Mouse (Mus musculus) embryonic facial prominence, embryonic 11.5 days (tissue): ENCODE results near the gene Kif18a. TPM values are rescaled to one million over a fixed set of nuclear protein-coding genes. Genes with fewer than 3 reads are reported as not detected.

Source experiments
- ATAC-seq: fragments of 200-750 bp; cut with Nextera tagmentation; replicated peaks from 2 replicates; pipeline ENCODE4 v1.8.0; 2017; ENCODE audit warnings: low read depth; ENCODE audit not compliant: insufficient number of reproducible peaks, low FRiP score, low TSS enrichment
- DNase-seq: peaks from one replicate; pipeline ENCODE4 v3.0.0-alpha.2; 2015; ENCODE audit warnings: low spot score
- H3K27ac ChIP-seq: fragments of 300-500 bp; sonication (generic); replicated peaks from 2 replicates; pipeline ENCODE4 v1.5.1; 2014; ENCODE audit warnings: mild to moderate bottlenecking, low read depth, low read length, control low read depth
- H3K27me3 ChIP-seq: fragments of 300-500 bp; sonication (generic); 2 replicates; pipeline ENCODE4 v1.6.1; 2014; ENCODE audit warnings: mild to moderate bottlenecking, low read length, moderate library complexity, mixed read lengths; ENCODE audit not compliant: control insufficient read depth, insufficient read depth
- H3K36me3 ChIP-seq: fragments of 300-500 bp; sonication (generic); replicated peaks from 2 replicates; pipeline ENCODE4 v1.6.1; 2014; ENCODE audit warnings: low read depth, mild to moderate bottlenecking, low read length, moderate library complexity, mixed read lengths; ENCODE audit not compliant: control insufficient read depth, insufficient read depth
- H3K4me1 ChIP-seq: fragments of 300-500 bp; sonication (generic); 2 replicates; pipeline ENCODE4 v1.6.1; 2014; ENCODE audit warnings: low read length, mixed read lengths; ENCODE audit not compliant: control insufficient read depth, insufficient read depth
- H3K4me2 ChIP-seq: fragments of 300-500 bp; sonication (generic); 2 replicates; pipeline ENCODE4 v1.6.1; 2014; ENCODE audit warnings: low read depth, mild to moderate bottlenecking, control low read depth, low read length, moderate library complexity
- H3K4me3 ChIP-seq: fragments of 300-500 bp; sonication (generic); 2 replicates; pipeline ENCODE4 v1.5.1; 2014; ENCODE audit warnings: low read depth, low read length, control low read depth
- H3K9ac ChIP-seq: fragments of 300-500 bp; sonication (generic); replicated peaks from 2 replicates; pipeline ENCODE4 v1.6.1; 2014; ENCODE audit warnings: mild to moderate bottlenecking, control low read depth, low read length
- H3K9me3 ChIP-seq: fragments of 300-500 bp; sonication (generic); replicated peaks from 2 replicates; pipeline ENCODE4 v1.6.1; 2016; ENCODE audit warnings: mild to moderate bottlenecking, low read length, inconsistent platforms, mixed read lengths; ENCODE audit not compliant: control insufficient read depth
- WGBS: fragments of 180-500 bp; shearing (Covaris S2); extraction: QIAGEN DNeasy Blood & Tissue Kit; methylation state at CpG from one replicate; pipeline ENCODE4 v1.1.7; 2014; 5-methylcytosine and 5-hydroxymethylcytosine counted together
- polyA plus RNA-seq: library from polyadenylated mRNA; unstranded; fragments of >200 nt; fragmentation: Nextera tagmentation; extraction: Ambion mirVana; gene quantifications from 2 replicates; pipeline ENCODE4 v1.2.1, GENCODE M21; 2014

Kif18a gene
- polyA plus RNA-seq, 1 experiment from 2014 or later = 44.2 TPM

DNA sequence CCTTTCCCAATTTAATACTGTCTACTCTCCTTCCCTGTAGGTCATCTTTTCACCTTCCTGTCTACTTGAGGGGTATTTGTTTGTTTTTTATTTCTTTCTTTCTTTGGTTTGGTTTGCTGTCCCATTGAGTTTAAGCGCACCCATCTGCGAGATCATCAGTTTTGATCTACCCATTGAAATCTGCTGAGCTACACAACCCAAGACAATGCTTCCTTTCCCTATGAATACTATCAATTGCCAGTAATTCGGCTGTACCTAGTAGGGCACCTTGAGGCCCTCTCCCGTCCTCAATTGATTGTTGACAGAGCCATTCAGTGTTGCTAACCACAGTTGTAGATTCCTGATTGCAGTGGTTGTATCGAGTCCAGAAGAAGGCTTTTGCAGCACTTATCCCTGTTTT is 30.8 kb downstream of the Kif18a start:
- Histone ChIP-seq H3K4me3 (no peak overlapping the region), H3K27me3 (no peaks in the 10 kb centered on the region), H3K36me3 (no peaks in the 10 kb centered on the region; the same call in 1 of the 2 replicates), H3K4me1 (no peaks in the 10 kb centered on the region), H3K9me3 (no peaks in the 10 kb centered on the region), H3K9ac (no peak overlapping the region), H3K27ac (no peak overlapping the region), H3K4me2 (no peak overlapping the region)
- no peak for ATAC-seq
- no peak for DNase-seq
- 94% methylated on average over 5 of the region's 5 CpGs for WGBS

DNA sequence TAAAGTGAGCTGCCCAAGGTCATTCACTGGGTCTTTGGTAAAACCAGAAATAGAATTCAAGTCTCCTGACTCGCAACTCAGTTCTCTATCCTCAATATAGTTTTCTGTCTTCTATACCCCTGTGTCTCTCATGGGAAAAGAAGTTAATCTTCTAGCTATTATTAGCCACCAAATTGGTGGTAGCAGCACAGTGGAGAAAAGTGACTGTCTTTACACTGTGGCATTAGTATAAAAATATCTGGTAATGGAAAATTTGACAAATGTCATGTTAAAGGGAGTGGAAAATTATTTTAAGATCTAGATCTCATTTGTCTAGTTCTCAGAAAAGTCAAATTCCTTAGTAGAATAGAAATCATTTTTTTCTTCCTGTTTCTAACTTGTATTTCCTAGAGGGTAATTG is 51.3 kb downstream of the Kif18a start:
- no peak overlapping the region for H3K27ac ChIP-seq
- H3K27me3 ChIP-seq = no peaks in the 10 kb centered on the region
- H3K4me1 ChIP-seq = no peaks in the 10 kb centered on the region
- no peak overlapping the region for H3K9ac ChIP-seq
- no peaks in the 10 kb centered on the region for H3K9me3 ChIP-seq
- no peak overlapping the region for H3K4me2 ChIP-seq
- no peak overlapping the region for H3K4me3 ChIP-seq
- DNase-seq (no peak), ATAC-seq (no peak)
- H3K36me3 ChIP-seq = no peaks in the 10 kb centered on the region
- WGBS = 92% methylated on average over 1 of the region's 1 CpGs

GRCm38 (mm10) chr2:109334237-109334636 is 53.7 kb downstream of the Kif18a start:
- 94% methylated on average over 5 of the region's 5 CpGs for WGBS
- no peaks in the 10 kb centered on the region for H3K36me3 ChIP-seq

DNA sequence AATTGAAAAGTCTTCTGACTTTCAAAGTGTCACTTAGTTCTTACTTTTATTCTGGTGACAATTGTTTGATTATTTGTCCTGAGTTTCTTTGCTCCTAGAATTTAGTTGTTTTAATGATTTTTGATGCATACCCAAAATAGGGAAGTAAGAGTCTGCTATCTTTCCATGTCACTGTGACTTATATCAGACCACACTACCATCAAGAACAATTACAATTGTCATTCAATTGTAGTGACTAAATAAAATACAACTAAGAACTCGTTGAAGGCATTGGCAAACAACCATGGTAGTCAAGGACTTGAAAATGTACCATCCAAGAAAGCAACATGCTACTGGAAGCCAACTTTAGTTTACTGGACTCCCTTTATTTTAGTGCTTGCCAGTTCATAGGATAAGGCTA is 55.2 kb downstream of the Kif18a start:
- H3K4me1 ChIP-seq = no peaks in the 10 kb centered on the region
- H3K9me3 ChIP-seq = no peaks in the 10 kb centered on the region
- H3K27ac ChIP-seq = no peak overlapping the region
- DNase-seq (no peak), ATAC-seq (no peak)
- no peaks in the 10 kb centered on the region for H3K36me3 ChIP-seq
- WGBS = 90% methylated on average over 1 of the region's 1 CpGs
- H3K4me3 ChIP-seq = no peak overlapping the region
- no peak overlapping the region for H3K4me2 ChIP-seq
- no peaks in the 10 kb centered on the region for H3K27me3 ChIP-seq
- H3K9ac ChIP-seq = no peak overlapping the region

More at GRCm38 (mm10) chr2:109334237-109334636, 53.7 kb downstream of the Kif18a start:
- H3K9ac ChIP-seq = no peak overlapping the region
- no peak overlapping the region for H3K4me2 ChIP-seq
- no peaks in the 10 kb centered on the region for H3K27me3 ChIP-seq
- ATAC-seq = no peak
- no peak overlapping the region for H3K27ac ChIP-seq
- H3K4me3 ChIP-seq = no peak overlapping the region
- DNase-seq = no peak
- no peaks in the 10 kb centered on the region for H3K4me1 ChIP-seq
- no peaks in the 10 kb centered on the region for H3K9me3 ChIP-seq

GRCm38 (mm10) chr2:109345386-109345785 is 64.8 kb downstream of the Kif18a start:
- Histone ChIP-seq H3K36me3 (no peaks in the 10 kb centered on the region), H3K4me1 (no peaks in the 10 kb centered on the region), H3K4me3 (no peak overlapping the region), H3K9me3 (no peaks in the 10 kb centered on the region), H3K27me3 (no peaks in the 10 kb centered on the region), H3K4me2 (no peak overlapping the region), H3K9ac (no peak overlapping the region), H3K27ac (no peak overlapping the region)
- no peak for DNase-seq
- no peak; the same call in 1 of the 2 replicates for ATAC-seq
- 74% methylated on average over 4 of the region's 4 CpGs for WGBS

DNA sequence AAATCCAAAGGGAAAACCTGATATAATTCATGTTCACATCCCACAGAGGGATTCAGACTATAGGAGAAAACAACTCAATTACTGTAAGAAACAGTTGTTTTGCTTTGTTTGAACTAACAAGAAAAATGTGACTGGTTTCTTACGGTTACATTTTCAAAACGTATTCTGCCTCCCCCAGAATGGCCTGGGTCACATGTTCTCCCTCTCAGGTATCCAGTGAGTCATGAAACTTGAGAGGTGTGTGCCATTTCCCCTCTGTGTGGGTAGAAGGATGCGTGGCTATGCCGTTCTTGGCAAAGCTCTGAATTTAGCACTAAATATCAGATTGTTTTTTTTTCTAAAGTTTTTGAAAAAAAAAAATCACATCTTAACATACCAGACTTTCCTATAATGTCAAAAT is 68.2 kb downstream of the Kif18a start:
- Histone ChIP-seq H3K27me3 (no peaks in the 10 kb centered on the region), H3K4me3 (no peak overlapping the region), H3K36me3 (no peaks in the 10 kb centered on the region), H3K9me3 (no peaks in the 10 kb centered on the region), H3K9ac (no peak overlapping the region), H3K4me1 (no peaks in the 10 kb centered on the region), H3K27ac (no peak overlapping the region), H3K4me2 (no peak overlapping the region)
- 49% methylated on average over 4 of the region's 4 CpGs for WGBS
- ATAC-seq = no peak
- peak; percentile 30 for DNase-seq

- ATAC-seq (no peak), DNase-seq (peak; percentile 43)
- H3K9ac ChIP-seq = no peak overlapping the region
- H3K27me3 ChIP-seq = no peaks in the 10 kb centered on the region
- H3K9me3 ChIP-seq = no peaks in the 10 kb centered on the region
- no peak overlapping the region for H3K4me3 ChIP-seq
- WGBS = 35% methylated on average over 3 of the region's 3 CpGs
- H3K36me3 ChIP-seq = no peaks in the 10 kb centered on the region
- no peaks in the 10 kb centered on the region; the same call in 1 of the 2 replicates for H3K4me1 ChIP-seq
- H3K4me2 ChIP-seq = no peak overlapping the region
- no peak overlapping the region for H3K27ac ChIP-seq
Observed at GRCm38 (mm10) chr2:109358456-109359141, 78.1 kb downstream of the Kif18a start.

- Histone ChIP-seq H3K9ac (no peak overlapping the region), H3K36me3 (no peaks in the 10 kb centered on the region), H3K4me3 (no peak overlapping the region), H3K4me2 (no peak overlapping the region), H3K27ac (no peak overlapping the region), H3K27me3 (no peaks in the 10 kb centered on the region), H3K4me1 (no peaks in the 10 kb centered on the region), H3K9me3 (no peaks in the 10 kb centered on the region)
- ATAC-seq = no peak
- DNase-seq = no peak
- WGBS = 75% methylated on average over 1 of the region's 1 CpGs
Observed at GRCm38 (mm10) chr2:109365962-109366361, 85.4 kb downstream of the Kif18a start.
